In genomic region chr11:49900043-49900442, GRCm38 (mm10) we compare ENCODE assay signal across 24 mouse cellular contexts. TPM values are rescaled to one million over a fixed set of nuclear protein-coding genes. Genes with fewer than 3 reads are reported as not detected.
DNase-seq lines count a peak whose midpoint lies in the region; ATAC-seq lines count a peak whose summit lies in the region.
"Had no signal": no experiment of that assay in that cellular context is flagged by ENCODE, and none has a peak within 500 bp of the region (broad histone marks: within the 10 kb centered on the region; RNA-seq: fewer than 3 reads in every experiment).

No protein-coding gene starts in this region.

- no peak overlapping the region for H3K4me2 ChIP-seq in heart, embryonic 12.5 days
- H3K4me2 ChIP-seq: embryonic facial prominence, embryonic 13.5 days; hindbrain, embryonic 12.5 days; lung, embryonic 15.5 days had no signal

- H3K9me3 ChIP-seq in heart, embryonic 12.5 days (replicated peaks) = peaks cover 5% of the 10 kb centered on the region; the same call in 1 of the 2 replicates
- H3K9me3 ChIP-seq: lung, embryonic 15.5 days; midbrain, embryonic 10.5 days had no signal

- no peaks in the 10 kb centered on the region for H3K36me3 ChIP-seq in heart, embryonic 12.5 days
- H3K36me3 ChIP-seq: embryonic facial prominence, embryonic 13.5 days; hindbrain, embryonic 12.5 days; lung, embryonic 15.5 days; midbrain, embryonic 10.5 days had no signal

- H3K4me3 ChIP-seq in heart, embryonic 12.5 days = no peak overlapping the region
- H3K4me3 ChIP-seq: embryonic facial prominence, embryonic 13.5 days; heart, adult 2 months; hindbrain, embryonic 12.5 days; left cerebral cortex, adult 2 months; lung, embryonic 15.5 days; midbrain, embryonic 10.5 days had no signal

- no peak overlapping the region for H3K27ac ChIP-seq in heart, embryonic 12.5 days (ENCODE audit: poor library complexity, severe bottlenecking)
- H3K27ac ChIP-seq: embryonic facial prominence, embryonic 13.5 days; heart, adult 2 months; hindbrain, embryonic 12.5 days; kidney, postnatal 0 days; left cerebral cortex, adult 2 months; liver, embryonic 14.5 days; lung, embryonic 15.5 days; midbrain, embryonic 10.5 days; stomach, postnatal 0 days had no signal

- 43% methylated on average over 6 of the region's 6 CpGs for WGBS in heart, embryonic 12.5 days

- ATAC-seq in heart, embryonic 12.5 days (ENCODE audit: insufficient number of reproducible peaks, low FRiP score) = no peak
- ATAC-seq in erythroid progenitor cell, adult 5-6 weeks (replicated peaks; ENCODE audit: low FRiP score, poor library complexity, severe bottlenecking) = 0 out of 2 replicates have a peak, but pooled peaks have one; percentile 11
- ATAC-seq: CD4-positive, CD25-positive, alpha-beta regulatory T cell, adult 4 months; forebrain, embryonic 14.5 days had no signal

- peak; percentile 70 for DNase-seq in heart, adult 11 months
- peak; percentile 60 for DNase-seq in MEL-GATA-1-ER (ENCODE audit: extremely low read depth, low read depth)
- DNase-seq in adrenal gland, postnatal 10 days = peak; percentile 49
- DNase-seq in c-Kit-positive CD71-positive TER-119-positive erythroid progenitor cells, embryonic 14.5 days (ENCODE audit: low spot score) = no peak
- DNase-seq in thymus, postnatal 10 days (ENCODE audit: low spot score in 2 of 2) = no peak
- DNase-seq: cerebellum, adult 9-11 months; gastrocnemius, postnatal 25 days; heart, adult 2 months; kidney, adult 18-20 months; lung, postnatal 4 days; thymus, adult 2 months had no signal

- H3K9ac ChIP-seq in heart, embryonic 12.5 days = no peak overlapping the region
- H3K9ac ChIP-seq: embryonic facial prominence, embryonic 13.5 days; hindbrain, embryonic 12.5 days; liver, embryonic 14.5 days; lung, embryonic 15.5 days had no signal

- 0 out of 2 replicates have a peak, but pooled peaks cover 9% of the 10 kb centered on the region for H3K4me1 ChIP-seq in heart, embryonic 12.5 days (replicated peaks)

- H3K27me3 ChIP-seq in heart, embryonic 12.5 days (replicated peaks) = peaks cover 58% of the 10 kb centered on the region

RNA-seq across cellular contexts. Expression of gene Rasgef1c, which starts 1.6 kb away (rescaled TPM):
- polyA plus RNA-seq in heart, embryonic 12.5 days (2016; fragmentation: Nextera tagmentation; extraction: Ambion mirVana) = 0.18 and 0.19 TPM in 2 replicates
- total RNA-seq in adrenal gland, postnatal 10 days (2021) = 1 to 10 TPM; 1.4 to 1.8 TPM
- total RNA-seq in erythroid progenitor cell, adult 5-6 weeks (2015; ENCODE audit: low replicate concordance) = not detected in 2 replicates
- 0.64 TPM in 1 of 2 replicates, not detected in the other for total RNA-seq in erythroid progenitor cell, adult 5-6 weeks (2017; ENCODE audit: low replicate concordance)
- polyA plus RNA-seq: heart, embryonic 14.5 days; liver, embryonic 14.5 days had no signal

RNA-seq across cellular contexts. Expression of gene Mapk9, which starts 53.5 kb away (rescaled TPM):
- 37.3 and 39.4 TPM in 2 replicates for polyA plus RNA-seq in heart, embryonic 12.5 days (2016; fragmentation: Nextera tagmentation; extraction: Ambion mirVana)
- 10 to 100 TPM; 56.4 to 67.8 TPM for total RNA-seq in adrenal gland, postnatal 10 days (2021)
- total RNA-seq in erythroid progenitor cell, adult 5-6 weeks (2015; ENCODE audit: low replicate concordance) = 18.9 and 21.6 TPM in 2 replicates
- total RNA-seq in erythroid progenitor cell, adult 5-6 weeks (2017; ENCODE audit: low replicate concordance) = 19.4 and 27.6 TPM in 2 replicates

Comparison
In these comparisons a context has a peak if more than half of its experiments do, and no peak if none do; other contexts are left out.
1. DNase-seq: peak in heart, adult 11 months (single experiment), MEL-GATA-1-ER (single experiment) and adrenal gland, postnatal 10 days (single experiment); none in c-Kit-positive CD71-positive TER-119-positive erythroid progenitor cells, embryonic 14.5 days (single experiment) and thymus, postnatal 10 days (0 of 2).